Mouse (Mus musculus): Measurements from ENCODE around the gene Efhd2.
A peak's percentile ranks its signal among the peaks of the same experiment; 100 is the strongest.

Gene Efhd2

DNA sequence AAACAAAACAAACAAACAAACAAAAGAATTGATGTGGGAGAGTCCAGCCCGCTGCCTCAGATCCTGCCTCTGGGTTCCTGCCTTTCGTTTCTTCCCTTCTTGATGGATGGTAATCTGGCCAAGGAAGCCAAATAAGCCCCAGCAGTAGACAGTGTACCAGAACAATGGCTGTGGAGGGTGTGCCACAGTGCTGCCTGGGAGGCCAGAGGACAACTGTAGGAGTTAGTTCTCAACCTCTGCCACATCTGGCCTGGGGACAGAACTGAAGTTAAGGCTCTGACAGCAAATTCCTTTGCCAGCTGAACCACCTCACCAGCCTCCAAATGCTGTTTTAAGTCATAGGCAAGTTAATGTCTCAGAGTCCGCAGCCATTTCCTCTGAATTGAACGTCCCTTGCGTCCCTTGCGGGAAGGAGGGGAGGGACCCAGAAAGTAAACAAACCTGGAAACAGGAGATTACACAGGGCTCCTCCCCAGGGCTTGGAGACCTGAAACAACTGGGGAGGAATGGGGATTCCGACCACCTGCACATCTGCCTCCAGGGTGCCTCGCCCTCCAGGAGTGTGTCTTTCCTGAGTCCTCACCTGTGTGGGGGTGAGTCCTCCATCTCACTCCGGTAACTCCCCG, 6.7 kb upstream of the Efhd2 start:
- DNase-seq (ENCODE audit: inconsistent ontology term), result no peak

DNA sequence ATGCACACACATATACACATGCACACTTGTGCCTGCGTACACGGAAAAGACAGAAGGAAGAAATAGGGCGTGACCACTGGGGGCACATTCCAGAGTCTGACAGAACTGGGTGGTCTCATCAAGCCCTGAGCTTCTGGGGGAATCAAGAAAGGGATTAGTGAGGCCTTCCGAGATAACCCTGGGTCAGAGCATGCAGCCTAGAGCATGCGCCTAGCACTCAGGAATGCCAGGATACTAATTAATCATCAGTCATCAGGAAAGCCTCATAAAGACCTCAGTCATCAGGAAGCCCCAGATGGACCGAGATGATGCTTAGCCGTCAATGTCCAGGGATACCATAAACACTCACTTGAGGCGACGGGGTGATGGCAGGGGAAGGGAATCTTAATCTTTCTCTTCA, 5.2 kb upstream of the Efhd2 start:
- no peak for DNase-seq (ENCODE audit: inconsistent ontology term)

DNA sequence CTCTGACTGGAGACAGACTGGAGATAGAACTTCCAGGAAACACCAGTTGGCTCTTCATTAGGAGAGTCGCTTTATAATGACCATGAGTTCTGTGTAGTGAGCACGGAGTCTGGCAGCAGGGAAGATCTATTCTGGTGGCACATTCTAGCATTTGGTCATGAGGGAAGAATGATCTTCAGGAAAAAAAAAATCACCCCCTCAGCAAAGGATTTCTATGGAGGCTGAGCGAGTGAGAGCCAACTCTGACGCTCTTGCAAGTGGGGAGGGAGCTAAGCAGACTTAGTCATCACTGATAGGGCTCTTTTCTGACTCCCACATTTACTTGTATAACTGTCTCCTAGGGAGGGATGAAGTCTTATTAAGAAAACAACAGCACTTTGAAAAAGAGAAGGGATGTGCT, 4.4 kb upstream of the Efhd2 start:
- no peak for DNase-seq (ENCODE audit: inconsistent ontology term)

DNA sequence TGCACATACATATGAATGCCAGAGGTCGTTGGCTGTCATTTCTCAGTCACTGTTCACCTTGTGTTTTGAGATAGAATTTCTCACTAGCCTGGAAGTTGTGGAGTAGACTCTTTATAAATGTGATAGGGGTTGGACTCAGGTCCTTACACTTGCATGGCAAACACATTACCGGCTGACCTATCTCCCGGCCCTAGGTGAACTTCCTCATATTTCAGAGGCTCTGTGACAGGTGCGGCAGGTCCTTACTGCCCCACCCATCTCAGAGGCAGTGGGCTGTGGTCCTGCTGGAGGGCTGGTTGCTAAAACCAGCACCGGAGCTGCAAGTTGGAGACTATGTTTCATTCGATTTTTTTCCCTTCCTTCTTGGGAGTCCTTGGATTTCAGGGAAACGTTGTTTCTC, 3.9 kb upstream of the Efhd2 start:
- DNase-seq (ENCODE audit: inconsistent ontology term), result no peak

GRCm38 (mm10) chr4:141875481-141876108, 875 bp upstream of the Efhd2 start:
- DNase-seq (ENCODE audit: inconsistent ontology term), result no peak

DNA sequence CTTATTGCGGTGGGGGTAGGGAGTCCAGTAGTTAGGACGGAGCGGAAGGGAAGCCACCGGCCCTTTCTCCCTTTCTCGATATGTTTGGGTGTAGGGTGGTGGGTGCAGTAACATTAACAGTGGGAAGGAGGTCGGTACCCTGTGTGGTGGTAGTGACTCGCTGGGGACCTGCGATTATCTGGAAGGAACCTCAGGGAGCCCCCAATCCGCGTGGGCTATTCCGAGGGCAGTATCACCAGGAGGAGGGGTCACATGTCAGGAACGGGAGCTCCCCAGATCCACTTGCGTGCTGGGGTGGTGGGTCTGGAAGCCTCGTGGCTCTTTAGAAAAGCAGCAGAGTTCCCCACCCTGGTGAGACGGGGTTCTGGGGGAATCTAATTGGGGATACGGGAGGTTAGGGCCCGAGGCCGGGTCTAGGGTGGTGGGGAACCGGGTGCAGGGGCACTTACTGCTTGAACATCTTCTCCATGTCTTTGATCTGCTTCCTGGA, 564 bp downstream of the Efhd2 start:
- peak; percentile 27 for DNase-seq (ENCODE audit: inconsistent ontology term)

GRCm38 (mm10) chr4:141872977-141873376, 1.7 kb downstream of the Efhd2 start:
- DNase-seq (ENCODE audit: inconsistent ontology term), result peak; percentile 11

- peak; percentile 69 for DNase-seq (ENCODE audit: inconsistent ontology term)
These were observed 2.8 kb downstream of the Efhd2 start for GRCm38 (mm10) chr4:141871909-141872308.

- DNase-seq (ENCODE audit: inconsistent ontology term), result no peak
These were observed 3.4 kb downstream of the Efhd2 start for GRCm38 (mm10) chr4:141871333-141871725.

- DNase-seq (ENCODE audit: inconsistent ontology term), result peak; percentile 38
These were observed 3.9 kb downstream of the Efhd2 start for GRCm38 (mm10) chr4:141870666-141871332.

DNA sequence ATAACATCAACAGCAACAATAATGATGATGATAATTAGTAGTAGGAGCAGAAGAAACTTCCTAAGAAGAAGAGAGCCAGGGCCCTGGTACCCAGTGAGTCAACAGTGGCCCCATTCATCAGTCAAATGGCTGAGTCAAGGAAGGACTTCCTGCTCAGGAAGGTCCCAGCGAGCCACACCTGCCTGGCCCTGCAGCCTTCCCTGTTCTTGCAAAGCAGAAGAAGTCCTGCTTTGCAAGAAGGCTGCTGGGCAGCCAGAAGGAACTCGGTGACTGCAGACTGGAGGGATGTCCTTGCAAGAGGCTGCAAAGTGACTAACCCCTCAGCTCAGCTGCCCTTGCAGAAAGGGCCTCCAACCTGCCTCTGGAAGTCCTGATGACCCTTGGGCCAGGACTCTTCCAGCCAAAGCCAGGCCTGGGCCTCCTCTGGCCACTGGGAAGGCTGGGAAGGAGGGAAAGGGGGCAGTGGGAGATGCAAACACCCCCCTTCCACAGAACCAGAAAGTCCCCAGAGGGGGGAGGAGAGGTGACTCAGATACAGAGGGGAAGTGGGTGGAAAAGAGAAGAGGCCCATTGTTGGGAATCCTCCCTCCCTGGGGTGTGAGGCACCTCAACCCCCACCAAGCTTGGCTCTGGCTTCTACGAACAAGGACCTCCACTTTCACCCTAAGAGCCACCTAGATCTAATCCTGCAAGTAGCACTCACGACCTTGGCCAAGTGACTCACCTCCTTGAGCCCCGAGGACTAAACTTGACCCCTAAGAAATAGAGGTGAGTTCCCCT, 5.1 kb downstream of the Efhd2 start:
- DNase-seq (ENCODE audit: inconsistent ontology term), result peak; percentile 64

DNA sequence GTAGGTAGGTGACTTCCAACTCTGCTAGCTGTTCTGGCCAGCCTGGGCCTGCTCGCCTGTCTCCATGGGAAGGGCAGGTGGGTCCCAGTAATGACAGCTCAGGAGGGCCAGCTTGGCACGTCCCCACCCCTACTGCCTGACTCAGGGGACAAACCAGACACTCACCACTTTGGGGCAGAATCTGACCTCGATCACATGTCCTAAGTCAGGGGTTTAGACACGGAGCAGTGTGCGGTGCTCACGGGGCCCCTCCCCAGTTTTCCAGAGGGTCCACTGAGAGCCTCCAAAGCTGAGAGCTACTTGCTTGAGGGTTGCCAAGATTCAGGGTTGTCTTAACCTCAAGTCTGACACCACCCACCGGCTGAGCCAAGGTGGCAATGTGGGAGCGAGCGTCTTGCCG, 6.7 kb downstream of the Efhd2 start:
- no peak for DNase-seq (ENCODE audit: inconsistent ontology term)

GRCm38 (mm10) chr4:141867498-141867897, 7.2 kb downstream of the Efhd2 start:
- DNase-seq (ENCODE audit: inconsistent ontology term), result peak; percentile 92

DNA sequence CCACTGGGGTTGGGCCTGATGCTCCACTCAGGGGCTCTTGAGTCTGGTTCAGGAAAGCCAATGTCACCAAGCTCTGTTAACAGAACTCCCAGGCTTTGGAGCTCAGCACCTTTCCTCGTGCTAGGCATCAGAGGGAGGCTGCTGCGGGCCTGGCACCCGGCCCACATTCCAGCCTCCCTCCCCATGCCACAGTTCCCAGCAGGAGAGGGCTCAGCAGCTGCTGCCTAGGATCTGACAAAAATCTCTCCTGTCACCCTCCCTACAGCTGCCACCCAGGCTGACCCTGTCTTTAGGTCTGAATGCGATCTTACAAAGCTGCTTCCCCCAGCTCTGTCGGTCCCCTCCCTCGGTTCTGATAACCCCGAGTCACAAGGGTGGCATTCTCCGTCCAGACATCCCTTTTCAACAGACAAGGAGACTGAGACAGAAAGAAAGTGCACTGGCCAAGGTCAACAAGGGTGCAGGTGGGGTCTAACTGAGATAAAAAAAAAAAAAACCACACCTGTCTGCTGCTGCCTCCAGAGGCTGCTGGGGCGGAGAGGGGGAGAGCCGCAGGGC, 7.7 kb downstream of the Efhd2 start:
- peak; percentile 93 for DNase-seq (ENCODE audit: inconsistent ontology term)

DNA sequence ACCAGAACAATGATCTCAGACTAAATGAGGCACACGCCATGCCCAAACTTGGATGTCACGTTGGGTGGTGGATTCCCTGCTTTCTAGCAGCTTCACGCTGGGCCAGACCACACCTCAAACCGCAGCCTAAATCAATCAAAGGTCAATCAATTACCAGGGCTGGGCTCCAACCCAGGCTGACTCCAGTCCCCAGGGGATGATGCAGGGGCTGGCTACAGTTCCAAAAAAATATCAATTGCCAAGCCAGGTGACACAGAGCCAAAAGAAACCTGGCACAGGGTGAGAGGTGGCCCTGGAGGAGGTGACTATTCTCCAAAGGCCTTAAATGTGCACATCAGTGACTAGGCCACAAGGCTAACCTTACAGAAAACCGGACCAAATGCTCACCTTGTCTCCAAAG, 9.1 kb downstream of the Efhd2 start:
- no peak for DNase-seq (ENCODE audit: inconsistent ontology term)

DNA sequence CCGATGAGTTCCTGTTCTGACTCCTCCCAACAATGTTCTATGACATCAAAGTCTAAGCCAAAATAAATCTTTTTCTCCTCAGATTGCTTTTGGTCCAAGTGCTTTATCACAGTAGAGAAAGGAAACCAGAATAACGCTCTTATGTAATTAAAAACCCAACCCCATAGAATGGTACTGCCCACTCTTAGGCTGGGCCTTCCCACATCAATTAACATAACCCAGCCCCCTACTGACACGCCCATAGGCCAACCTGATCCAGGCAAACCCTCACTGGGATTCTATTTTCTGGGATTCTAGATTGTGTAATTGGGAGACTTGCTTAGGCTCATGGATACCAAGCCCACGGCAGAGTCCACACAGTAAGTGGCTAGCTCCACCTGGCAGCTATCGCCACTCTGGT, 9.7 kb downstream of the Efhd2 start:
- no peak for DNase-seq (ENCODE audit: inconsistent ontology term)

GRCm38 (mm10) chr4:141864506-141864905, 10.2 kb downstream of the Efhd2 start:
- DNase-seq (ENCODE audit: inconsistent ontology term), result no peak

DNA sequence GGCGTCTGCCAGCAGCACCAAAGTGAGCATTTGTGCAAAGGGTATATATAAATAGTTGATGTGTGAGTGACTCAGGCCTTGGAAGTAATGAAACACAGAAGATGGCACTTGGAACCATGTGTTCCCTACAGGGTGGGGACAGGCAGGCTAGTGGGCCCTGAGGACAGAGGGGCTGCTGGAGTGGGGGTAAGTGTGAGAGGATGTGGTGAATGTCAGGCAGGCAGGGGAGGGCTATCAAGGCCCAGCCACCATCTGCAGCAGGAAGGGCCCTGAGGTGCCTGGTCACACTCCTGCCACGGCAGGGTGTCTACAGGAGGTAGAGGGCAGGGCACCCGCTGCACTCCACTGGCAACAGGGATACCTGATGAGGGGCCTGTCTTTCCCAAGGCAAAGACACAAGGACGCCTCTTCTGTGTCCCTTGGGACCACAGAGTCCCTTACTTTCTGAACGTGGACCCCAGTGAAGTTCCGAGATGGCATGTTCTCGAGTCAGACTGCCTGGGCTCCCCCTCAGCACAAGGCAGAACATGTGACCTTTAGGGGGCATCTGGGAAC, 10.9 kb downstream of the Efhd2 start:
- DNase-seq (ENCODE audit: inconsistent ontology term), result no peak

DNA sequence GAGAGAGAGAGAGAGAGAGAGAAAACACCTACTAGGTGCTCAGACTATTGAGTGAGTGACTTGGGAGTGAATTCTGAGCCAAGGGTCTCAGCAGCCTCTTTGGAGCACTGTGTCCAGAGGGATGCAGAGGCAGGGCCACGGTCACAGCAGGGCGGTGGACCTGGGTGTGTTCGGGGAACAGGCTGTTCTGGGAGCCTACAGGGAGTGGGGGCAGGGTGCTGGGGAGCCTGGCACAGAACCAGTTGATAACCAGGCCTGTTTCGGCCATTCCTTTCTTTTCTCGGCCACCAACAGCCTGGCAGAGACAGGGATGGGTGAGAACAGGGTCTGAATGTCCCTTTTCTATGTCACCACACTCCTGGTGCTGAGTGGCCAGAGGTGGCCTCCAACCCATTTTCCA, 11.9 kb downstream of the Efhd2 start:
- no peak for DNase-seq (ENCODE audit: inconsistent ontology term)

- no peak for DNase-seq (ENCODE audit: inconsistent ontology term)
These were observed 13.0 kb downstream of the Efhd2 start for GRCm38 (mm10) chr4:141861591-141862295.

DNA sequence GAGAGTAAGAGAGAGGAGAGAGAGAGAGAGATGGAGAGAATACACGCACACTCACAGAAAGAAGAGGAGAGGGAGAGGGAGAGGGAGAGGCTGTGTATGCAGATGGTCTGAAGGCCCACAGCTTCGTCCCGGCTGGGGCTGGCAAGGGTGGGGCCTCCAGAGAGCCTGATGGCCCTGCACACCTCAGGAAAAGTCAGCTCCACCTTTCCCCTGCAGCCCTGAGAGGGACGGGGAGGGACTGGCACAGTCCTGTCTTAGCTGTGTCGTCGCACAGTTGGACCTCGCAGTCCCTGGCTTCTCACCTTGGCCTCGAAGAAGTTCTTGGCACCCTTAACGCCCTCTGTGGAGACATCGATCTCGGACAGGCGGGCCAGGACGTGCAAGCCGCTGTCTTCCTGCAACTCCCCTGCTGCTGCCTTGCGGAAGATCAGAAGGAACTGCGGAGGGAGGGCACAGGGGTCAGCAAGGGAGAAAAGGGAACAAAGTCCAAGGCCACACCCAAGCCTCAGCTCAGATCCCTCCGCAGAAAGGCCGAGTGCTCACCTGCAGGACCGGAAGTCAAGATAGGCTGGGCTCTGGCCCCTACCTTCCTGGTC, 14.4 kb downstream of the Efhd2 start:
- DNase-seq (ENCODE audit: inconsistent ontology term), result no peak

Measured in Muller cell, postnatal 12 days (primary cell).